Mouse (Mus musculus): ENCODE measurements around the gene Ttc21a.

GRCm38 (mm10) chr9:119973281-119973680 lies 35.9 kb downstream of the Ttc21a start:
- TF ChIP-seq TAL1 (IDR thresholded peaks at IDR 0.05; ENCODE audit: low read length), result no peak
- TF ChIP-seq GATA1 (IDR thresholded peaks at IDR 0.05; ENCODE audit: low read length), result no peak

Measured in erythroblast, embryonic 14.5 days (primary cell).